Comparison of ENCODE assay signal across 29 mouse cellular contexts in genomic region chr12:7855683-7856082, GRCm38 (mm10).
"Had no signal": no experiment of that assay in that cellular context is flagged by ENCODE, and none has a peak within 500 bp of the region (broad histone marks: within the 10 kb centered on the region; RNA-seq: fewer than 3 reads in every experiment).

No protein-coding gene starts in this region.

- H3K27me3 ChIP-seq: embryonic facial prominence, embryonic 12.5 days; embryonic facial prominence, embryonic 13.5 days; embryonic facial prominence, embryonic 15.5 days; forebrain, embryonic 12.5 days; forebrain, embryonic 13.5 days; forebrain, embryonic 15.5 days had no signal

- H3K27ac ChIP-seq: embryonic facial prominence, embryonic 10.5 days; embryonic facial prominence, embryonic 12.5 days; embryonic facial prominence, embryonic 13.5 days; embryonic facial prominence, embryonic 15.5 days; forebrain, embryonic 10.5 days; forebrain, embryonic 12.5 days; forebrain, embryonic 13.5 days; forebrain, embryonic 15.5 days; gastrocnemius, adult 2 months; heart, adult 2 months had no signal

- H3K36me3 ChIP-seq: embryonic facial prominence, embryonic 10.5 days; embryonic facial prominence, embryonic 12.5 days; embryonic facial prominence, embryonic 13.5 days; embryonic facial prominence, embryonic 15.5 days; forebrain, embryonic 10.5 days; forebrain, embryonic 12.5 days; forebrain, embryonic 15.5 days had no signal

- H3K4me2 ChIP-seq: embryonic facial prominence, embryonic 12.5 days; embryonic facial prominence, embryonic 13.5 days; embryonic facial prominence, embryonic 15.5 days; forebrain, embryonic 12.5 days; forebrain, embryonic 13.5 days; forebrain, embryonic 15.5 days had no signal

- H3K9me3 ChIP-seq: embryonic facial prominence, embryonic 10.5 days; embryonic facial prominence, embryonic 12.5 days; embryonic facial prominence, embryonic 13.5 days; embryonic facial prominence, embryonic 15.5 days; forebrain, embryonic 10.5 days; forebrain, embryonic 12.5 days; forebrain, embryonic 13.5 days; forebrain, embryonic 15.5 days had no signal

- H3K4me3 ChIP-seq: embryonic facial prominence, embryonic 10.5 days; embryonic facial prominence, embryonic 12.5 days; embryonic facial prominence, embryonic 13.5 days; embryonic facial prominence, embryonic 15.5 days; erythroblast, embryonic 14.5 days; forebrain, embryonic 10.5 days; forebrain, embryonic 12.5 days; forebrain, embryonic 13.5 days; forebrain, embryonic 15.5 days; gastrocnemius, adult 2 months; heart, adult 2 months had no signal

- DNase-seq: cerebellum, adult 2 months; cerebellum, adult 8-10 months; cerebellum, adult 9-10 months; cerebellum, adult 9-11 months; cerebellum, postnatal 10 days; cerebellum, postnatal 14 days; cerebellum, postnatal 25 days; cerebellum, postnatal 36 days; embryo, embryonic 11 days; forebrain, postnatal 0 days; gastrocnemius, adult 2 months; gastrocnemius, postnatal 10 days; gastrocnemius, postnatal 14 days; gastrocnemius, postnatal 25 days; gastrocnemius, postnatal 36 days; heart, adult 11 months; heart, adult 18-20 months; heart, adult 2 months had no signal

- ATAC-seq: forebrain, embryonic 13.5 days; forebrain, embryonic 14.5 days; forebrain, embryonic 15.5 days; forebrain, embryonic 16.5 days; forebrain, postnatal 0 days had no signal

- H3K4me1 ChIP-seq: embryonic facial prominence, embryonic 10.5 days; embryonic facial prominence, embryonic 12.5 days; embryonic facial prominence, embryonic 13.5 days; embryonic facial prominence, embryonic 15.5 days; forebrain, embryonic 12.5 days; forebrain, embryonic 13.5 days; forebrain, embryonic 15.5 days had no signal

- H3K9ac ChIP-seq: embryonic facial prominence, embryonic 12.5 days; embryonic facial prominence, embryonic 13.5 days; embryonic facial prominence, embryonic 15.5 days; forebrain, embryonic 12.5 days; forebrain, embryonic 13.5 days; forebrain, embryonic 15.5 days; forebrain, postnatal 0 days had no signal
